Mouse (Mus musculus) cerebellum, postnatal 4 days (tissue): ENCODE results near the gene Copz1.

Experiments
- DNase-seq, 2 experiments: peaks; one replicate each; pipeline ENCODE4 v3.0.0; 2022; ENCODE audit warnings: low spot score in 2 of 2, mixed read lengths in 1 of 2

The Copz1 gene

GRCm38 (mm10) chr15:103308876-103309580 lies 36.5 kb downstream of the Copz1 start:
- DNase-seq, result no peak

GRCm38 (mm10) chr15:103310365-103310910 lies 37.9 kb downstream of the Copz1 start, which contains the start of gene Gpr84:
TSS of gene Gpr84 (minus strand) at chr15:103310612.
- DNase-seq, result no peak

- peak in 1 of 2 experiments; percentile 55 for DNase-seq
These were observed 41.1 kb downstream of the Copz1 start for GRCm38 (mm10) chr15:103313495-103314095.

- no peak for DNase-seq
These were observed 41.7 kb downstream of the Copz1 start for GRCm38 (mm10) chr15:103314181-103314580.

GRCm38 (mm10) chr15:103315011-103315502 lies 42.5 kb downstream of the Copz1 start:
- peak; percentile 64 to 86 for DNase-seq

GRCm38 (mm10) chr15:103315979-103316776 lies 43.7 kb downstream of the Copz1 start:
- DNase-seq, result no peak

- DNase-seq, result no peak
These were observed 44.6 kb downstream of the Copz1 start for GRCm38 (mm10) chr15:103317120-103317519.

- DNase-seq, result no peak
These were observed 45.2 kb downstream of the Copz1 start for GRCm38 (mm10) chr15:103317731-103318130.

- DNase-seq, result no peak
These were observed 45.8 kb downstream of the Copz1 start for GRCm38 (mm10) chr15:103318201-103318816.

- DNase-seq, result peak in 1 of 2 experiments; percentile 36
These were observed 48.6 kb downstream of the Copz1 start for GRCm38 (mm10) chr15:103321076-103321475.

- DNase-seq, result no peak
These were observed 49.9 kb downstream of the Copz1 start for GRCm38 (mm10) chr15:103322396-103322795.

GRCm38 (mm10) chr15:103323070-103323454 lies 50.5 kb downstream of the Copz1 start:
- DNase-seq, result peak in 1 of 2 experiments; percentile 68

GRCm38 (mm10) chr15:103323455-103324247 lies 51.1 kb downstream of the Copz1 start:
- DNase-seq, result peak; percentile 82 to 87

GRCm38 (mm10) chr15:103333081-103333615 lies 60.6 kb downstream of the Copz1 start:
- no peak for DNase-seq

- DNase-seq, result no peak
These were observed 61.2 kb downstream of the Copz1 start for GRCm38 (mm10) chr15:103333738-103334137.

GRCm38 (mm10) chr15:103334194-103334593 lies 61.7 kb downstream of the Copz1 start:
- DNase-seq, result no peak

GRCm38 (mm10) chr15:103335040-103335439 lies 62.5 kb downstream of the Copz1 start:
- no peak for DNase-seq

- DNase-seq, result no peak
These were observed 63.1 kb downstream of the Copz1 start for GRCm38 (mm10) chr15:103335488-103336235.

GRCm38 (mm10) chr15:103336996-103337667 lies 64.6 kb downstream of the Copz1 start:
- peak in 1 of 2 experiments; percentile 16 for DNase-seq
